Mouse (Mus musculus): ENCODE results near the gene Gm21797.

The Gm21797 gene

DNA sequence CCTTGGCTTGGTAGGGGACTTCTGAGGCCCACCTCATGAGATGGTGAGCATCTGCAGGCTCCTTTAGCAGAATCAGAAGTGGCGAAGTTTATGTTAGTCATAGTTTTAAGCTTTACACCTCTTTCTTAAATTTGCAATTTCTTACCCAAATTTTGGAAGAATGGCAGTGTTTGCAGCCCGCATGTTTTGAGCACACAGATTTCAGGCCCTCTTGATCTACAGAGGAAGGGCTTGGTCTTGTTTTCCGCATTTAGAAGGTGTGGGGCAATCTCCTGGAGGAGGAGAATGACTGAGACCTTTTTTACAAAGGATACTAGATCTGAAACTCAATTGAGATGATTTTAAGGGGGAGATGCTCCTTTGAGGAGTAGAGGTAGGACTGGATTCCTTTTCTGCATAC, at the start of gene Gm21797:
Gene Gm21797, minus strand, starts transcription at position 101 of the 400 bp plus-strand sequence.
- WGBS = no CpG with 5 or more reads among the region's 3 CpGs

GRCm38 (mm10) chrY:40804614-40805013, 29.0 kb upstream of the Gm21797 start, which contains the start of gene Gm20795:
Gene Gm20795, plus strand, starts transcription at chrY:40804914.

